Mouse (Mus musculus) ES-E14 (cell line): Measurements from ENCODE around the gene Nxpe3. TPM values are rescaled to one million over a fixed set of nuclear protein-coding genes. Genes with fewer than 3 reads are reported as not detected.

Experiments used
- DNase-seq: peaks from one replicate; pipeline ENCODE4 v3.0.0-alpha.2; 2013; ENCODE audit warnings: low read depth, low spot score
- H3K27ac ChIP-seq: 2 replicates; pipeline ENCODE4 v1.5.1; 2012; ENCODE audit warnings: low read depth, mild to moderate bottlenecking, low read length, moderate library complexity, mixed read lengths; ENCODE audit not compliant: poor library complexity, insufficient read depth, severe bottlenecking
- H3K36me3 ChIP-seq: 2 replicates; pipeline ENCODE4 v1.6.1; 2012; ENCODE audit warnings: mild to moderate bottlenecking, low read length, moderate library complexity, mixed read lengths; ENCODE audit not compliant: control insufficient read depth, poor library complexity, insufficient read depth, severe bottlenecking
- H3K4me1 ChIP-seq, 2 experiments: fragments of 150-350 bp in 1 of 2; sonication (generic) in 1 of 2; 2 replicates each; pipeline ENCODE4 v1.6.1; 2012; ENCODE audit warnings: low read length in 2 of 2, mild to moderate bottlenecking in 1 of 2, mixed read lengths in 1 of 2; ENCODE audit not compliant: control insufficient read depth in 2 of 2, insufficient read depth in 2 of 2, poor library complexity in 1 of 2
- H3K4me3 ChIP-seq, 2 experiments: fragments of 150-350 bp in 1 of 2; sonication (generic) in 1 of 2; 2 replicates each; pipeline ENCODE4 v1.5.1; 2012; ENCODE audit warnings: low read length in 2 of 2, low read depth in 1 of 2, mild to moderate bottlenecking in 1 of 2, mixed read lengths in 1 of 2; ENCODE audit not compliant: insufficient read depth in 1 of 2, poor library complexity in 1 of 2, severe bottlenecking in 1 of 2
- H3K9ac ChIP-seq: 2 replicates; pipeline ENCODE4 v1.6.1; 2012; ENCODE audit warnings: low read depth, mild to moderate bottlenecking, low read length, mixed read lengths; ENCODE audit not compliant: poor library complexity, insufficient read depth, severe bottlenecking
- H3K9me3 ChIP-seq: fragments of 150-350 bp; sonication (generic); 2 replicates; pipeline ENCODE4 v1.6.1; 2012; ENCODE audit warnings: low read depth, mild to moderate bottlenecking, low read length; ENCODE audit not compliant: control insufficient read depth, insufficient read depth
- CHD2 ChIP-seq: IDR thresholded peaks from 2 replicates; pipeline ENCODE4 v1.6.1; 2014; ENCODE audit warnings: mild to moderate bottlenecking, low read depth, low read length, inconsistent platforms
- HCFC1 ChIP-seq: IDR thresholded peaks from 2 replicates; pipeline ENCODE4 v1.6.1; 2012; ENCODE audit warnings: low read length, inconsistent platforms, borderline replicate concordance; ENCODE audit not compliant: insufficient read depth
- MAFK ChIP-seq: IDR thresholded peaks from 2 replicates; pipeline ENCODE4 v1.6.1; 2014; ENCODE audit warnings: mild to moderate bottlenecking, low read depth, low read length, inconsistent platforms; ENCODE audit not compliant: insufficient read depth
- ZC3H11A ChIP-seq: IDR thresholded peaks from 2 replicates; pipeline ENCODE4 v1.6.1; 2012; ENCODE audit warnings: low read depth, mild to moderate bottlenecking, inconsistent platforms, low read length, borderline replicate concordance
- ZNF384 ChIP-seq: IDR thresholded peaks from 2 replicates; pipeline ENCODE4 v1.6.1; 2012; ENCODE audit warnings: low read depth, low read length, inconsistent platforms
- in situ Hi-C, 2 experiments: fragments of 600-800 bp; cut with MboI; formaldehyde crosslinking; loops; one replicate each; pipeline ENCODE4 v1.15.1; 2025; ENCODE audit warnings: low sequenced_read_pairs in 2 of 2, inconsistent platforms in 1 of 2; ENCODE audit not compliant: unreplicated experiment in 2 of 2
- total RNA-seq: library from RNA; depleted of rRNA; stranded (reverse); fragments of 300-350 nt; gene quantifications from 2 replicates; pipeline ENCODE4 v1.2.3, GENCODE M21; 2012; rRNA removed

Gene Nxpe3
- 1.1 and 1.7 TPM in 2 replicates for total RNA-seq

GRCm38 (mm10) chr16:55894893-55895650, at the start of gene Nxpe3:
TSS of gene Nxpe3 (minus strand) at chr16:55895285.
- Histone ChIP-seq H3K27ac (no peak within 1 kb of the TSS; the same call in 1 of the 2 replicates), H3K9ac (peak within 1 kb of the TSS; percentile 75), H3K4me1 (peaks cover 5 to 7% of the 10 kb centered on the region in 2 experiments; a peak in 2 of 4 replicates), H3K36me3 (peaks cover 3% of the 10 kb centered on the region; the same call in 1 of the 2 replicates), H3K9me3 (no peaks in the 10 kb centered on the region), H3K4me3 (peak within 1 kb of the TSS; percentile 84 to 98)
- DNase-seq = peak; percentile 77
- in situ Hi-C loops = no loop called here
- TF ChIP-seq HCFC1 = no peak
- no peak for TF ChIP-seq MAFK
- TF ChIP-seq ZC3H11A = no peak
- TF ChIP-seq CHD2 = no peak
- TF ChIP-seq ZNF384 = no peak

- Histone ChIP-seq H3K27ac (no peak overlapping the region), H3K4me1 (no peaks in the 10 kb centered on the region), H3K4me3 (no peak overlapping the region), H3K36me3 (no peaks in the 10 kb centered on the region), H3K9ac (no peak overlapping the region), H3K9me3 (no peaks in the 10 kb centered on the region)
- no peak for DNase-seq
- TF ChIP-seq HCFC1 (no peak), ZC3H11A (no peak), MAFK (no peak), ZNF384 (no peak), CHD2 (no peak)
- in situ Hi-C loops = loop anchor here in 1 of 2 experiments (10.0 to 25.0 kb wide), 2 partner anchors 184 to 947 kb away; partner anchors contain the start of gene Tmem45a
These were observed 45.7 kb upstream of the Nxpe3 start for GRCm38 (mm10) chr16:55940781-55941180.

- H3K9ac ChIP-seq = no peak overlapping the region
- H3K27ac ChIP-seq = no peak overlapping the region
- no peaks in the 10 kb centered on the region for H3K36me3 ChIP-seq
- no peak overlapping the region for H3K4me3 ChIP-seq
- no peak for TF ChIP-seq ZNF384
- TF ChIP-seq MAFK = no peak
- no peak for TF ChIP-seq CHD2
- TF ChIP-seq ZC3H11A = no peak
- TF ChIP-seq HCFC1 = no peak
- H3K9me3 ChIP-seq = no peaks in the 10 kb centered on the region
- H3K4me1 ChIP-seq = no peaks in the 10 kb centered on the region
- in situ Hi-C loops = loop anchor here in 1 of 2 experiments (10.0 to 25.0 kb wide), 2 partner anchors 185 to 948 kb away; partner anchors contain the start of gene Tmem45a
- DNase-seq = no peak
These were observed 44.6 kb upstream of the Nxpe3 start for GRCm38 (mm10) chr16:55939703-55940102.

GRCm38 (mm10) chr16:55938761-55939160, 43.7 kb upstream of the Nxpe3 start:
- TF ChIP-seq HCFC1 (no peak), ZC3H11A (no peak), MAFK (no peak), ZNF384 (no peak), CHD2 (no peak)
- in situ Hi-C loops = loop anchor here in 1 of 2 experiments (25.0 kb wide), 1 partner anchor 949 kb away; the partner anchor contains the start of gene Tmem45a
- no peak overlapping the region for H3K27ac ChIP-seq

More at GRCm38 (mm10) chr16:55938761-55939160, 43.7 kb upstream of the Nxpe3 start:
- Histone ChIP-seq H3K36me3 (no peaks in the 10 kb centered on the region), H3K9ac (no peak overlapping the region), H3K4me3 (no peak overlapping the region), H3K4me1 (no peaks in the 10 kb centered on the region), H3K9me3 (no peaks in the 10 kb centered on the region)
- no peak for DNase-seq
